Mouse (Mus musculus): ENCODE data around the gene Ankrd23. TPM values are rescaled to one million over a fixed set of nuclear protein-coding genes. Genes with fewer than 3 reads are reported as not detected.

Ankrd23 gene
- total and polyA plus RNA-seq, 3 experiments: 2.9 to 3.7 TPM; not detected in 1

- TF ChIP-seq KAT2A (conservative IDR thresholded peaks at IDR 0.05; ENCODE audit: low read depth, low read length) (no peak), GABPA (IDR thresholded peaks at IDR 0.05; ENCODE audit: low read depth, low read length) (no peak)
- no peaks in the 10 kb centered on the region for H3K36me3 ChIP-seq (ENCODE audit: control insufficient read depth in 1 of 2, insufficient read depth in 2 of 2, low read length in 2 of 2)
- H3K4me3 ChIP-seq (ENCODE audit: control insufficient read depth in 1 of 2, insufficient read depth in 1 of 2, low read depth in 2 of 2, low read length in 2 of 2): no peak overlapping the region
- no peaks in the 10 kb centered on the region; a peak in 2 of 4 replicates for H3K27me3 ChIP-seq (ENCODE audit: control insufficient read depth in 1 of 2, insufficient read depth in 2 of 2, low read length in 2 of 2)
- H3K9ac ChIP-seq (ENCODE audit: control insufficient read depth, low read depth, low read length, poor library complexity, severe bottlenecking): no peak overlapping the region
- no peaks in the 10 kb centered on the region for H3K9me3 ChIP-seq (replicated peaks; ENCODE audit: insufficient read depth, low read length)
- H3K79me2 ChIP-seq (ENCODE audit: control insufficient read depth, insufficient read depth, low read length, poor library complexity): no peaks in the 10 kb centered on the region
- no peak overlapping the region for H3K27ac ChIP-seq (ENCODE audit: control insufficient read depth, low read depth, low read length)
- H3K4me1 ChIP-seq (ENCODE audit: control insufficient read depth in 1 of 2, insufficient read depth in 2 of 2, low read length in 2 of 2): no peaks in the 10 kb centered on the region
- no peak for DNase-seq (ENCODE audit: low read depth, low spot score)
These were observed 36.0 kb upstream of the Ankrd23 start for GRCm38 (mm10) chr1:36572709-36573108.

GRCm38 (mm10) chr1:36572140-36572700 lies 35.5 kb upstream of the Ankrd23 start:
- no peaks in the 10 kb centered on the region; a peak in 2 of 4 replicates for H3K27me3 ChIP-seq (ENCODE audit: control insufficient read depth in 1 of 2, insufficient read depth in 2 of 2, low read length in 2 of 2)
- H3K9ac ChIP-seq (ENCODE audit: control insufficient read depth, low read depth, low read length, poor library complexity, severe bottlenecking): no peak overlapping the region
- no peak overlapping the region for H3K27ac ChIP-seq (ENCODE audit: control insufficient read depth, low read depth, low read length)
- no peaks in the 10 kb centered on the region for H3K36me3 ChIP-seq (ENCODE audit: control insufficient read depth in 1 of 2, insufficient read depth in 2 of 2, low read length in 2 of 2)
- no peaks in the 10 kb centered on the region for H3K9me3 ChIP-seq (replicated peaks; ENCODE audit: insufficient read depth, low read length)
- H3K4me1 ChIP-seq (ENCODE audit: control insufficient read depth in 1 of 2, insufficient read depth in 2 of 2, low read length in 2 of 2): no peaks in the 10 kb centered on the region
- no peaks in the 10 kb centered on the region for H3K79me2 ChIP-seq (ENCODE audit: control insufficient read depth, insufficient read depth, low read length, poor library complexity)
- TF ChIP-seq MEF2A (IDR thresholded peaks at IDR 0.05; ENCODE audit: extremely low read depth, insufficient replicate concordance, low read depth, low read length, poor library complexity, severe bottlenecking) (no peak), SIN3A (IDR thresholded peaks at IDR 0.05; ENCODE audit: low read length) (no peak), MXI1 (IDR thresholded peaks at IDR 0.05; ENCODE audit: low read depth, low read length) (no peak), ZC3H11A (IDR thresholded peaks at IDR 0.05; ENCODE audit: low read depth, low read length) (no peak), SMC3 (IDR thresholded peaks at IDR 0.05; ENCODE audit: low read depth, low read length) (no peak), MAFK (IDR thresholded peaks at IDR 0.05; ENCODE audit: borderline replicate concordance, low read depth, low read length) (no peak), MYB (IDR thresholded peaks at IDR 0.05; ENCODE audit: low read depth, low read length) (no peak), USF2 (IDR thresholded peaks at IDR 0.05; ENCODE audit: borderline replicate concordance in 1 of 2, insufficient read depth in 1 of 2, low read depth in 1 of 2, low read length in 2 of 2) (no peak)
- DNase-seq (ENCODE audit: low read depth, low spot score): no peak
- H3K4me3 ChIP-seq (ENCODE audit: control insufficient read depth in 1 of 2, insufficient read depth in 1 of 2, low read depth in 2 of 2, low read length in 2 of 2): no peak overlapping the region

GRCm38 (mm10) chr1:36571627-36572026 lies 34.9 kb upstream of the Ankrd23 start:
- TF ChIP-seq CTCF (IDR thresholded peaks at IDR 0.05 in 2 of 3, conservative IDR thresholded peaks at IDR 0.05 in 1 of 3; ENCODE audit: control insufficient read depth in 1 of 3, insufficient read depth in 1 of 3, low read depth in 2 of 3, low read length in 3 of 3, poor library complexity in 1 of 3, severe bottlenecking in 1 of 3): no peak
- no peak for TF ChIP-seq E2F4 (IDR thresholded peaks at IDR 0.05; ENCODE audit: borderline replicate concordance, low read depth, low read length)
- TF ChIP-seq ZMIZ1 (IDR thresholded peaks at IDR 0.05; ENCODE audit: low read depth, low read length): no peak
- TF ChIP-seq HCFC1 (IDR thresholded peaks at IDR 0.05; ENCODE audit: low read depth, low read length): no peak
- TF ChIP-seq RAD21 (IDR thresholded peaks at IDR 0.05; ENCODE audit: low read depth, low read length): no peak
- no peak for TF ChIP-seq RCOR1 (IDR thresholded peaks at IDR 0.05; ENCODE audit: low read depth, low read length)
- H3K27me3 ChIP-seq (ENCODE audit: control insufficient read depth in 1 of 2, insufficient read depth in 2 of 2, low read length in 2 of 2): no peaks in the 10 kb centered on the region; a peak in 2 of 4 replicates
- no peaks in the 10 kb centered on the region for H3K79me2 ChIP-seq (ENCODE audit: control insufficient read depth, insufficient read depth, low read length, poor library complexity)
- no peak overlapping the region for H3K9ac ChIP-seq (ENCODE audit: control insufficient read depth, low read depth, low read length, poor library complexity, severe bottlenecking)
- H3K4me1 ChIP-seq (ENCODE audit: control insufficient read depth in 1 of 2, insufficient read depth in 2 of 2, low read length in 2 of 2): no peaks in the 10 kb centered on the region
- H3K9me3 ChIP-seq (replicated peaks; ENCODE audit: insufficient read depth, low read length): no peaks in the 10 kb centered on the region
- no peak overlapping the region for H3K27ac ChIP-seq (ENCODE audit: control insufficient read depth, low read depth, low read length)
- no peak overlapping the region for H3K4me3 ChIP-seq (ENCODE audit: control insufficient read depth in 1 of 2, insufficient read depth in 1 of 2, low read depth in 2 of 2, low read length in 2 of 2)
- H3K36me3 ChIP-seq (ENCODE audit: control insufficient read depth in 1 of 2, insufficient read depth in 2 of 2, low read length in 2 of 2): no peaks in the 10 kb centered on the region
- DNase-seq (ENCODE audit: low read depth, low spot score): no peak

Measured in MEL (cell line).